Mouse (Mus musculus) lung, postnatal 4 days (tissue): ENCODE measurements at regions not wholly inside any gene's neighbourhood (a gene's known extent, or its start where the extent isn't known, plus 50 kb on each side); places are given as distances from the start of the nearest gene placed in this dataset.
"Not testable (repeated sequence)": the region's sequence is repeated elsewhere in the genome, so short reads cannot be mapped to it uniquely, and the experiment has no call there.

Experiments used
- DNase-seq, 2 experiments: peaks; one replicate each; pipeline ENCODE4 v3.0.0; 2021

GRCm38 (mm10) chrX:34333150-34333549, 94.6 kb upstream of the Spin2g start:
- DNase-seq, result not testable (repeated sequence)

- DNase-seq, result peak in 1 of 2 experiments; percentile 24
Measured at GRCm38 (mm10) chrX:34325173-34325572, 86.6 kb upstream of the Spin2g start.

- DNase-seq, result not testable (repeated sequence)
Measured at GRCm38 (mm10) chrX:34317727-34318126, 79.2 kb upstream of the Spin2g start.

- DNase-seq, result not testable (repeated sequence)
Measured at GRCm38 (mm10) chrX:34314139-34314538, 75.6 kb upstream of the Spin2g start.
